Mouse (Mus musculus): ENCODE data around the gene Skint7. TPM values are rescaled to one million over a fixed set of nuclear protein-coding genes. Genes with fewer than 3 reads are reported as not detected.
"Not testable (repeated sequence)": the region's sequence is repeated elsewhere in the genome, so short reads cannot be mapped to it uniquely, and the experiment has no call there.

Skint7 gene
- not detected in 2 replicates for polyA plus RNA-seq (2016; fragmentation: Nextera tagmentation; extraction: Ambion mirVana)

DNA sequence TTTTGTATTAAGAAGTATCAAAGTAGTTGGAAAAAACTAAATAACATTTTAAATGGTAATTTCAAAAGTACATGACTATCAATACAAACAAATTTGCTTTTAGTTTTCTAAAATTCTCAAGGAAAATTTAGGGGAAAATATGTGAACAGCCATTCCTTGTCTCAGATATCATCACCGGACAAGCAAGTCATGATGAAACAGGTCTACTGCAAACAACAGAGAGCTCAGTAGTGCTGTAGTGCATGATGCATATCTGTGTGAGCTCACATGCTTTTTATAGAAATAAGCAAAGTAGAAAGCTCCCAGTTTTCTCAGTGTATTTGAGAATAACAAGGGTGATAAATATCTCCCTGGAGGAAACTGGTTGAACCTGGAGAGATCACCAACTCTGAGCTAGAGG, at the start of gene Skint7:
Gene Skint7, plus strand, starts transcription at position 301 of the 400 bp plus-strand sequence.
- Histone ChIP-seq H3K36me3 (no peaks in the 10 kb centered on the region), H3K27ac (no peak within 1 kb of the TSS), H3K9me3 (no peaks in the 10 kb centered on the region), H3K27me3 (ENCODE audit: insufficient read depth, poor library complexity, severe bottlenecking) (no peaks in the 10 kb centered on the region), H3K4me1 (replicated peaks) (no peaks in the 10 kb centered on the region), H3K4me3 (no peak within 1 kb of the TSS)
- DNase-seq (ENCODE audit: low spot score): no peak
- WGBS: 96% methylated on average over 1 of the region's 1 CpGs

DNA sequence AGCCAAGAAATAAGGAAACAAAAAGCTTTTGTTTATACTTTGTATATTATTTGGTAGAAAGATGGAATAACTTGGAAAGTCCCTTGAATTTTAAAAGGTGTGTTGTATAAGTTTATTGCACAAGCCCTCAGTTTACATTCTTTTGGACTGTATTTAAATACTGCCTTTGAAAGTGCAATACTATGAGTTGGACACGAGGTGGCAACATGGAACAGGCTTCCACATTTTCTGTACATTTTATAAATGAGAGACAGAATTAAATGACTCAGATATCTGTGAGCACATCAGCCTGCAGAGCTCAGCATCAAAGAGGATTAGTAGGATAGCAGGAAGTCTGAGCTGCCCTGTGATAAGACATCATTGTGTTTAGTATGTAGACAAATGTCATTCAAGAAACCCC, 11.4 kb upstream of the Skint7 start:
- H3K9me3 ChIP-seq: no peaks in the 10 kb centered on the region
- H3K4me3 ChIP-seq: no peak overlapping the region
- no peak overlapping the region for H3K27ac ChIP-seq
- no peaks in the 10 kb centered on the region for H3K4me1 ChIP-seq (replicated peaks)
- no peaks in the 10 kb centered on the region for H3K27me3 ChIP-seq (ENCODE audit: insufficient read depth, poor library complexity, severe bottlenecking)
- DNase-seq (ENCODE audit: low spot score): no peak
- H3K36me3 ChIP-seq: no peaks in the 10 kb centered on the region
- 27% methylated on average over 1 of the region's 1 CpGs for WGBS

GRCm38 (mm10) chr4:111963241-111963640, 9.5 kb upstream of the Skint7 start:
- H3K4me3 ChIP-seq; DNase-seq (ENCODE audit: low spot score); H3K36me3 ChIP-seq; H3K27me3 ChIP-seq (ENCODE audit: insufficient read depth, poor library complexity, severe bottlenecking); H3K9me3 ChIP-seq; H3K27ac ChIP-seq; H3K4me1 ChIP-seq (replicated peaks): not testable (repeated sequence)
- WGBS: 77% methylated on average over 1 of the region's 1 CpGs

GRCm38 (mm10) chr4:111963669-111964068, 9.1 kb upstream of the Skint7 start:
- DNase-seq (ENCODE audit: low spot score): no peak
- Histone ChIP-seq H3K27ac (no peak overlapping the region), H3K9me3 (no peaks in the 10 kb centered on the region), H3K27me3 (ENCODE audit: insufficient read depth, poor library complexity, severe bottlenecking) (no peaks in the 10 kb centered on the region), H3K4me1 (replicated peaks) (no peaks in the 10 kb centered on the region), H3K36me3 (no peaks in the 10 kb centered on the region), H3K4me3 (no peak overlapping the region)
- 85% methylated on average over 3 of the region's 3 CpGs for WGBS

DNA sequence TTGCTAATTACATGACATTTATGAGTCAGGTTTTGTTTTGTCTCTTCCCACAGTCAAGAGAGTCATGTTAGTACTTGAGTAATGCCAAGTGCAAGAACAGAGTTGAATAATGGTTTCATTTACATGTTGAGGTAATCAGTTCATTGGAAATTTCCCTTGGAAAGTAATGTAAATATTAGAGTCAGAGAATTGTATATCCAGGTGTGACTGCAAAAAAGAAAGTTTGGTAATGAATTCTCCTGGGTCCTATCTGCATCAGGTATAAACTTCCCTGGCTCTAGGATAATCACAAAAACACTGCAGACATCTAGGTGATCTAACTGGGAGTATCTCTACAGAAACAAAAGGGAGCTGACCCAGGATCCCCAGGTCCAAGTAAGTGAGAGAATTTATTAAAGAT, 33.2 kb downstream of the Skint7 start, which contains the start of gene Skint1:
Gene Skint1, plus strand, starts transcription at position 301 of the 400 bp plus-strand sequence.
- no peak within 1 kb of the TSS for H3K27ac ChIP-seq
- H3K4me3 ChIP-seq: no peak within 1 kb of the TSS
- H3K27me3 ChIP-seq (ENCODE audit: insufficient read depth, poor library complexity, severe bottlenecking): no peaks in the 10 kb centered on the region
- no peaks in the 10 kb centered on the region for H3K9me3 ChIP-seq
- no peaks in the 10 kb centered on the region for H3K36me3 ChIP-seq
- no peak for DNase-seq (ENCODE audit: low spot score)
- H3K4me1 ChIP-seq (replicated peaks): no peaks in the 10 kb centered on the region

Other genes with a start within 250 kb of the Skint7 start
- gene Slc5a9, start 70.0 kb upstream of the Skint7 start, polyA plus RNA-seq (2016; fragmentation: Nextera tagmentation; extraction: Ambion mirVana): 0.26 TPM in 1 of 2 replicates, not detected in the other
- gene Skint8, start 53.5 kb upstream of the Skint7 start, polyA plus RNA-seq (2016; fragmentation: Nextera tagmentation; extraction: Ambion mirVana): not detected in 2 replicates
- not detected in 2 replicates for gene Skint1, start 33.3 kb downstream of the Skint7 start, polyA plus RNA-seq (2016; fragmentation: Nextera tagmentation; extraction: Ambion mirVana)
- not detected in 2 replicates for gene Skint4, start 99.1 kb downstream of the Skint7 start, polyA plus RNA-seq (2016; fragmentation: Nextera tagmentation; extraction: Ambion mirVana)

Measured in hindbrain, embryonic 10.5 days (tissue).